Mouse (Mus musculus): ENCODE measurements around the gene Hibch. TPM values are rescaled to one million over a fixed set of nuclear protein-coding genes. Genes with fewer than 3 reads are reported as not detected.

Hibch gene
- 21.3 and 22.9 TPM in 2 replicates for polyA plus RNA-seq (2015; fragmentation: Nextera tagmentation; extraction: Ambion mirVana)

- DNase-seq (ENCODE audit: low spot score): peak; percentile 100
- H3K27ac ChIP-seq (replicated peaks): peak within 1 kb of the TSS; percentile 81
- 0 out of 2 replicates have a peak, but pooled peaks cover 3% of the 10 kb centered on the region for H3K4me1 ChIP-seq (replicated peaks; ENCODE audit: control insufficient read depth, insufficient read depth)
- H3K9me3 ChIP-seq (ENCODE audit: control insufficient read depth, low read length): no peaks in the 10 kb centered on the region
- ATAC-seq (ENCODE audit: low FRiP score, low TSS enrichment): peak; percentile 100
- peak within 1 kb of the TSS; percentile 73 for H3K9ac ChIP-seq (ENCODE audit: low read length)
- 1% methylated on average over 45 of the region's 45 CpGs for WGBS
- no peaks in the 10 kb centered on the region for H3K36me3 ChIP-seq (ENCODE audit: control insufficient read depth, insufficient read depth, low read length)
- TF ChIP-seq EP300 (optimal IDR thresholded peaks at IDR 0.05) (no peak), CTCF (IDR thresholded peaks at IDR 0.05; ENCODE audit: low read depth) (no peak)
- H3K27me3 ChIP-seq (ENCODE audit: control insufficient read depth, insufficient read depth, low read length): no peaks in the 10 kb centered on the region
- peak within 1 kb of the TSS; percentile 61 for H3K4me3 ChIP-seq (ENCODE audit: low read depth, low read length)
- peak within 1 kb of the TSS; percentile 83 for H3K4me2 ChIP-seq (replicated peaks; ENCODE audit: low read depth)
Observed at GRCm38 (mm10) chr1:52844782-52845665, at the start of gene Hibch. Gene Hibch, plus strand, starts transcription at chr1:52844929.

- 66% methylated on average over 2 of the region's 2 CpGs for WGBS
- no peak for TF ChIP-seq CTCF (IDR thresholded peaks at IDR 0.05; ENCODE audit: low read depth)
- TF ChIP-seq EP300 (optimal IDR thresholded peaks at IDR 0.05): no peak
- H3K27me3 ChIP-seq (ENCODE audit: control insufficient read depth, insufficient read depth, low read length): no peaks in the 10 kb centered on the region
Observed at GRCm38 (mm10) chr1:52795927-52796326, 48.8 kb upstream of the Hibch start.

GRCm38 (mm10) chr1:52799056-52799726 is 45.5 kb upstream of the Hibch start:
- H3K9ac ChIP-seq (ENCODE audit: low read length): no peak overlapping the region
- WGBS: 28% methylated on average over 10 of the region's 10 CpGs
- peak; percentile 35 for DNase-seq (ENCODE audit: low spot score)
- H3K9me3 ChIP-seq (ENCODE audit: control insufficient read depth, low read length): no peaks in the 10 kb centered on the region
- H3K4me2 ChIP-seq (replicated peaks; ENCODE audit: low read depth): peak overlapping the region; percentile 33
- no peak overlapping the region for H3K4me3 ChIP-seq (ENCODE audit: low read depth, low read length)
- no peak for TF ChIP-seq EP300 (optimal IDR thresholded peaks at IDR 0.05)
- TF ChIP-seq CTCF (IDR thresholded peaks at IDR 0.05; ENCODE audit: low read depth): no peak
- no peaks in the 10 kb centered on the region; the same call in 1 of the 2 replicates for H3K4me1 ChIP-seq (replicated peaks; ENCODE audit: control insufficient read depth, insufficient read depth)
- peak; percentile 83 for ATAC-seq (ENCODE audit: low FRiP score, low TSS enrichment)
- peak overlapping the region; percentile 67 for H3K27ac ChIP-seq (replicated peaks)
- no peaks in the 10 kb centered on the region for H3K27me3 ChIP-seq (ENCODE audit: control insufficient read depth, insufficient read depth, low read length)
- no peaks in the 10 kb centered on the region; the same call in 1 of the 2 replicates for H3K36me3 ChIP-seq (ENCODE audit: control insufficient read depth, insufficient read depth, low read length)

More at GRCm38 (mm10) chr1:52795927-52796326, 48.8 kb upstream of the Hibch start:
- ATAC-seq (ENCODE audit: low FRiP score, low TSS enrichment) (no peak), DNase-seq (ENCODE audit: low spot score) (no peak)
- H3K4me2 ChIP-seq (replicated peaks; ENCODE audit: low read depth): no peak overlapping the region
- no peak overlapping the region for H3K4me3 ChIP-seq (ENCODE audit: low read depth, low read length)
- H3K9ac ChIP-seq (ENCODE audit: low read length): no peak overlapping the region
- H3K4me1 ChIP-seq (replicated peaks; ENCODE audit: control insufficient read depth, insufficient read depth): no peaks in the 10 kb centered on the region; the same call in 1 of the 2 replicates
- no peaks in the 10 kb centered on the region for H3K9me3 ChIP-seq (ENCODE audit: control insufficient read depth, low read length)
- peaks cover 3% of the 10 kb centered on the region; the same call in 1 of the 2 replicates for H3K36me3 ChIP-seq (ENCODE audit: control insufficient read depth, insufficient read depth, low read length)
- no peak overlapping the region for H3K27ac ChIP-seq (replicated peaks)

GRCm38 (mm10) chr1:52799772-52800171 is 45.0 kb upstream of the Hibch start:
- no peak for DNase-seq (ENCODE audit: low spot score)
- ATAC-seq (ENCODE audit: low FRiP score, low TSS enrichment): 0 out of 2 replicates have a peak, but pooled peaks have one; percentile 36
- H3K4me2 ChIP-seq (replicated peaks; ENCODE audit: low read depth): no peak overlapping the region

GRCm38 (mm10) chr1:52800340-52800740 is 44.4 kb upstream of the Hibch start:
- no peak overlapping the region for H3K9ac ChIP-seq (ENCODE audit: low read length)
- no peak overlapping the region; the same call in 1 of the 2 replicates for H3K4me2 ChIP-seq (replicated peaks; ENCODE audit: low read depth)
- H3K27me3 ChIP-seq (ENCODE audit: control insufficient read depth, insufficient read depth, low read length): no peaks in the 10 kb centered on the region
- no peak overlapping the region for H3K4me3 ChIP-seq (ENCODE audit: low read depth, low read length)
- ATAC-seq (ENCODE audit: low FRiP score, low TSS enrichment): peak; percentile 28
- H3K36me3 ChIP-seq (ENCODE audit: control insufficient read depth, insufficient read depth, low read length): no peaks in the 10 kb centered on the region
- no peak overlapping the region for H3K27ac ChIP-seq (replicated peaks)
- TF ChIP-seq EP300 (optimal IDR thresholded peaks at IDR 0.05): no peak
- TF ChIP-seq CTCF (IDR thresholded peaks at IDR 0.05; ENCODE audit: low read depth): no peak
- H3K4me1 ChIP-seq (replicated peaks; ENCODE audit: control insufficient read depth, insufficient read depth): no peaks in the 10 kb centered on the region; the same call in 1 of the 2 replicates
- H3K9me3 ChIP-seq (ENCODE audit: control insufficient read depth, low read length): no peaks in the 10 kb centered on the region
- DNase-seq (ENCODE audit: low spot score): no peak
- WGBS: 28% methylated on average over 3 of the region's 3 CpGs

More at GRCm38 (mm10) chr1:52799772-52800171, 45.0 kb upstream of the Hibch start:
- H3K27ac ChIP-seq (replicated peaks): 0 out of 2 replicates have a peak overlapping the region, but pooled peaks have one; percentile 25
- H3K36me3 ChIP-seq (ENCODE audit: control insufficient read depth, insufficient read depth, low read length): no peaks in the 10 kb centered on the region
- no peaks in the 10 kb centered on the region for H3K9me3 ChIP-seq (ENCODE audit: control insufficient read depth, low read length)
- H3K27me3 ChIP-seq (ENCODE audit: control insufficient read depth, insufficient read depth, low read length): no peaks in the 10 kb centered on the region
- TF ChIP-seq EP300 (optimal IDR thresholded peaks at IDR 0.05) (no peak), CTCF (IDR thresholded peaks at IDR 0.05; ENCODE audit: low read depth) (no peak)
- H3K4me1 ChIP-seq (replicated peaks; ENCODE audit: control insufficient read depth, insufficient read depth): no peaks in the 10 kb centered on the region; the same call in 1 of the 2 replicates
- no peak overlapping the region for H3K9ac ChIP-seq (ENCODE audit: low read length)
- no peak overlapping the region for H3K4me3 ChIP-seq (ENCODE audit: low read depth, low read length)
- WGBS: 41% methylated on average over 5 of the region's 5 CpGs

Data from stomach, postnatal 0 days (tissue).